10 mouse cellular contexts compared by ENCODE assay signal in genomic region chr15:40075334-40075893, GRCm38 (mm10). TPM values are rescaled to one million over a fixed set of nuclear protein-coding genes. Genes with fewer than 3 reads are reported as not detected.
DNase-seq lines count a peak whose midpoint lies in the region; ATAC-seq and TF ChIP-seq lines count a peak whose summit lies in the region.
"Had no signal": no experiment of that assay in that cellular context is flagged by ENCODE, and none has a peak within 500 bp of the region (broad histone marks: within the 10 kb centered on the region; RNA-seq: fewer than 3 reads in every experiment).

No protein-coding gene starts in this region.

- 51% methylated on average over 3 of the region's 3 CpGs for WGBS in forebrain, embryonic 13.5 days
- WGBS in forebrain, postnatal 0 days, result 51% methylated on average over 3 of the region's 3 CpGs
- 58% methylated on average over 3 of the region's 3 CpGs for WGBS in lung, embryonic 14.5 days
- 64% methylated on average over 3 of the region's 3 CpGs for WGBS in lung, adult 2 months

- H3K4me3 ChIP-seq in forebrain, embryonic 13.5 days, result no peak overlapping the region
- H3K4me3 ChIP-seq in forebrain, postnatal 0 days (ENCODE audit: low read depth, low read length), result no peak overlapping the region
- H3K4me3 ChIP-seq in lung, embryonic 14.5 days (ENCODE audit: low read depth, low read length), result no peak overlapping the region
- no peak overlapping the region for H3K4me3 ChIP-seq in lung, adult 2 months (replicated peaks; ENCODE audit: extremely low read depth, low read depth, low read length)
- H3K4me3 ChIP-seq: erythroblast, embryonic 14.5 days had no signal

- DNase-seq in forebrain, postnatal 0 days, result no peak
- peak; percentile 34 for DNase-seq in lung, embryonic 14.5 days
- no peak for DNase-seq in lung, adult 2 months
- peak; percentile 34 for DNase-seq in gastrocnemius, postnatal 10 days
- DNase-seq in right cerebral cortex, postnatal 36 days (ENCODE audit: low spot score in 2 of 2), result peak; percentile 7 to 14
- DNase-seq in spleen, postnatal 14 days (ENCODE audit: low spot score in 2 of 2), result no peak
- no peak for DNase-seq in layer of hippocampus, adult 9-11 months

- no peaks in the 10 kb centered on the region for H3K27me3 ChIP-seq in forebrain, embryonic 13.5 days
- H3K27me3 ChIP-seq in forebrain, postnatal 0 days (ENCODE audit: insufficient read depth, low read length), result no peaks in the 10 kb centered on the region
- no peaks in the 10 kb centered on the region for H3K27me3 ChIP-seq in lung, embryonic 14.5 days (ENCODE audit: insufficient read depth, low read length)

- no peak overlapping the region for H3K27ac ChIP-seq in forebrain, embryonic 13.5 days
- no peak overlapping the region for H3K27ac ChIP-seq in forebrain, postnatal 0 days (ENCODE audit: low read depth, low read length)
- no peak overlapping the region for H3K27ac ChIP-seq in lung, embryonic 14.5 days (ENCODE audit: low read depth)

- no peaks in the 10 kb centered on the region for H3K36me3 ChIP-seq in forebrain, embryonic 13.5 days (ENCODE audit: poor library complexity, severe bottlenecking)
- H3K36me3 ChIP-seq in forebrain, postnatal 0 days (ENCODE audit: insufficient read depth), result no peaks in the 10 kb centered on the region
- H3K36me3 ChIP-seq in lung, embryonic 14.5 days (ENCODE audit: insufficient read depth), result no peaks in the 10 kb centered on the region

- H3K4me1 ChIP-seq in forebrain, embryonic 13.5 days, result peaks cover 8% of the 10 kb centered on the region; the same call in 1 of the 2 replicates
- H3K4me1 ChIP-seq in forebrain, postnatal 0 days (ENCODE audit: insufficient read depth), result no peaks in the 10 kb centered on the region
- no peaks in the 10 kb centered on the region for H3K4me1 ChIP-seq in lung, embryonic 14.5 days (ENCODE audit: insufficient read depth)
- no peaks in the 10 kb centered on the region for H3K4me1 ChIP-seq in lung, adult 2 months (ENCODE audit: control insufficient read depth, insufficient read depth, low read length)

- H3K4me2 ChIP-seq in forebrain, embryonic 13.5 days, result no peak overlapping the region
- no peak overlapping the region for H3K4me2 ChIP-seq in forebrain, postnatal 0 days (ENCODE audit: low read depth)
- no peak overlapping the region for H3K4me2 ChIP-seq in lung, embryonic 14.5 days

- no peaks in the 10 kb centered on the region for H3K9me3 ChIP-seq in forebrain, embryonic 13.5 days (replicated peaks)
- H3K9me3 ChIP-seq in forebrain, postnatal 0 days (ENCODE audit: low read length), result no peaks in the 10 kb centered on the region
- H3K9me3 ChIP-seq in lung, embryonic 14.5 days (ENCODE audit: low read depth, low read length), result no peaks in the 10 kb centered on the region

- no peak for TF ChIP-seq POLR2A in lung, adult 2 months (IDR thresholded peaks at IDR 0.05; ENCODE audit: borderline replicate concordance, extremely low read depth, low read depth, low read length)

- H3K9ac ChIP-seq in forebrain, embryonic 13.5 days, result no peak overlapping the region
- H3K9ac ChIP-seq in forebrain, postnatal 0 days, result no peak overlapping the region
- no peak overlapping the region for H3K9ac ChIP-seq in lung, embryonic 14.5 days

- ATAC-seq in forebrain, embryonic 13.5 days, result 0 out of 2 replicates have a peak, but pooled peaks have one; percentile 41
- ATAC-seq in forebrain, postnatal 0 days, result no peak
- peak; percentile 31; the same call in 1 of the 2 replicates for ATAC-seq in lung, embryonic 14.5 days (ENCODE audit: insufficient read depth)

- TF ChIP-seq CTCF in forebrain, postnatal 0 days (IDR thresholded peaks at IDR 0.05; ENCODE audit: low read depth), result no peak
- TF ChIP-seq CTCF in lung, embryonic 14.5 days (IDR thresholded peaks at IDR 0.05; ENCODE audit: low read depth), result no peak
- no peak for TF ChIP-seq CTCF in lung, adult 2 months (IDR thresholded peaks at IDR 0.05; ENCODE audit: insufficient read depth, low read length)

RNA-seq across cellular contexts. Expression of gene 9330182O14Rik, which starts 58.8 kb away (rescaled TPM):
- polyA plus RNA-seq in forebrain, embryonic 13.5 days (2015; fragmentation: Nextera tagmentation; extraction: Ambion mirVana), result not detected in 2 replicates
- total RNA-seq in forebrain, postnatal 0 days (2014; rRNA removed), result 0.23 and 1.1 TPM in 2 replicates
- not detected in 2 replicates for polyA plus RNA-seq in forebrain, postnatal 0 days (2015; fragmentation: Nextera tagmentation; extraction: Ambion mirVana)
- polyA plus RNA-seq in lung, embryonic 14.5 days (2014; fragmentation: Nextera tagmentation; extraction: Ambion mirVana), result not detected in 2 replicates
- not detected in 2 replicates for polyA plus RNA-seq in lung, adult 2 months (2012; rRNA removed)
- total RNA-seq in gastrocnemius, postnatal 10 days (2021), result not detected
- polyA plus RNA-seq: erythroblast, embryonic 14.5 days; lung, embryonic 16.5 days had no signal

Comparison
In these comparisons a context has a peak if more than half of its experiments do, and no peak if none do; other contexts are left out.
1. DNase-seq: peak in lung, embryonic 14.5 days (single experiment), gastrocnemius, postnatal 10 days (single experiment) and right cerebral cortex, postnatal 36 days (2 of 2); none in forebrain, postnatal 0 days (single experiment), lung, adult 2 months (single experiment), spleen, postnatal 14 days (0 of 2) and layer of hippocampus, adult 9-11 months (single experiment).